Mouse (Mus musculus): Measurements from ENCODE around the gene Stambpl1.

GRCm38 (mm10) chr19:34262273-34262974, 70.4 kb downstream of the Stambpl1 start:
- TF ChIP-seq POLR2A (IDR thresholded peaks at IDR 0.05; ENCODE audit: insufficient read depth, low read length) (no peak), CTCF (IDR thresholded peaks at IDR 0.05; ENCODE audit: low read depth, low read length) (no peak)
